Mouse (Mus musculus): Measurements from ENCODE around the gene Gm44965. TPM values are rescaled to one million over a fixed set of nuclear protein-coding genes. Genes with fewer than 3 reads are reported as not detected.

Gm44965 gene
- total and polyA plus RNA-seq, 2 experiments from 2014 or later, result 0.75 TPM; not detected in 1

GRCm38 (mm10) chr6:48553819-48554218 is 39.9 kb upstream of the Gm44965 start:
- peak overlapping the region; percentile 65 for H3K9ac ChIP-seq (replicated peaks; ENCODE audit: low read length, poor library complexity, severe bottlenecking)
- peak overlapping the region; percentile 98 for H3K27ac ChIP-seq (ENCODE audit: low read depth, low read length)
- WGBS, result 69% methylated on average over 4 of the region's 4 CpGs
- no peak for TF ChIP-seq CTCF (IDR thresholded peaks at IDR 0.05)
- peak overlapping the region; percentile 53 for H3K4me3 ChIP-seq (ENCODE audit: low read depth, low read length)
- H3K27me3 ChIP-seq (ENCODE audit: insufficient read depth, low read length), result no peaks in the 10 kb centered on the region
- DNase-seq (ENCODE audit: low spot score) (no peak), ATAC-seq (ENCODE audit: low FRiP score) (peak; percentile 45; the same call in 1 of the 2 replicates)
- H3K9me3 ChIP-seq (ENCODE audit: low read length), result no peaks in the 10 kb centered on the region
- peak overlapping the region; percentile 75 for H3K4me2 ChIP-seq (ENCODE audit: low read depth, low read length, poor library complexity, severe bottlenecking)
- H3K4me1 ChIP-seq (ENCODE audit: insufficient read depth, low read length), result peaks cover 11% of the 10 kb centered on the region; the same call in 1 of the 2 replicates
- peaks cover 8% of the 10 kb centered on the region; the same call in 1 of the 2 replicates for H3K36me3 ChIP-seq (ENCODE audit: insufficient read depth, low read length)

- Histone ChIP-seq H3K4me2 (ENCODE audit: low read depth, low read length, poor library complexity, severe bottlenecking) (peak within 1 kb of the TSS; percentile 75), H3K4me3 (ENCODE audit: low read depth, low read length) (peak within 1 kb of the TSS; percentile 53), H3K9me3 (ENCODE audit: low read length) (no peaks in the 10 kb centered on the region), H3K27me3 (ENCODE audit: insufficient read depth, low read length) (no peaks in the 10 kb centered on the region), H3K36me3 (ENCODE audit: insufficient read depth, low read length) (peaks cover 10% of the 10 kb centered on the region; the same call in 1 of the 2 replicates), H3K27ac (ENCODE audit: low read depth, low read length) (peak within 1 kb of the TSS; percentile 98), H3K4me1 (ENCODE audit: insufficient read depth, low read length) (peaks cover 11% of the 10 kb centered on the region; the same call in 1 of the 2 replicates), H3K9ac (replicated peaks; ENCODE audit: low read length, poor library complexity, severe bottlenecking) (peak within 1 kb of the TSS; percentile 65)
- WGBS, result under 1% methylated on average over 39 of the region's 39 CpGs
- DNase-seq (ENCODE audit: low spot score) (peak; percentile 98), ATAC-seq (ENCODE audit: low FRiP score) (peak; percentile 93)
- TF ChIP-seq CTCF (IDR thresholded peaks at IDR 0.05), result no peak; the same call in 1 of the 2 replicates
These were observed 39.2 kb upstream of the Gm44965 start, which contains the start of gene Lrrc61 for GRCm38 (mm10) chr6:48554280-48555103. Lrrc61 (plus strand) TSS chr6:48554796.

- H3K9me3 ChIP-seq (ENCODE audit: low read length), result no peaks in the 10 kb centered on the region
- peak overlapping the region; percentile 53 for H3K4me3 ChIP-seq (ENCODE audit: low read depth, low read length)
- H3K27ac ChIP-seq (ENCODE audit: low read depth, low read length), result peak overlapping the region; percentile 98
- H3K9ac ChIP-seq (replicated peaks; ENCODE audit: low read length, poor library complexity, severe bottlenecking), result peak overlapping the region; percentile 65
- H3K36me3 ChIP-seq (ENCODE audit: insufficient read depth, low read length), result peaks cover 11% of the 10 kb centered on the region; the same call in 1 of the 2 replicates
- DNase-seq (ENCODE audit: low spot score) (peak; percentile 95), ATAC-seq (ENCODE audit: low FRiP score) (peak; percentile 85)
- peak overlapping the region; percentile 75 for H3K4me2 ChIP-seq (ENCODE audit: low read depth, low read length, poor library complexity, severe bottlenecking)
- TF ChIP-seq CTCF (IDR thresholded peaks at IDR 0.05), result no peak
- no peaks in the 10 kb centered on the region for H3K27me3 ChIP-seq (ENCODE audit: insufficient read depth, low read length)
- H3K4me1 ChIP-seq (ENCODE audit: insufficient read depth, low read length), result peaks cover 11% of the 10 kb centered on the region; the same call in 1 of the 2 replicates
- WGBS, result 26% methylated on average over 13 of the region's 14 CpGs
These were observed 38.4 kb upstream of the Gm44965 start for GRCm38 (mm10) chr6:48555104-48555890.

- no peak for ATAC-seq (ENCODE audit: low FRiP score)
- Histone ChIP-seq H3K9ac (replicated peaks; ENCODE audit: low read length, poor library complexity, severe bottlenecking) (no peak overlapping the region), H3K27ac (ENCODE audit: low read depth, low read length) (no peak overlapping the region), H3K36me3 (ENCODE audit: insufficient read depth, low read length) (peaks cover 14% of the 10 kb centered on the region; the same call in 1 of the 2 replicates), H3K4me1 (ENCODE audit: insufficient read depth, low read length) (peaks cover 11% of the 10 kb centered on the region; the same call in 1 of the 2 replicates), H3K4me2 (ENCODE audit: low read depth, low read length, poor library complexity, severe bottlenecking) (peak overlapping the region; percentile 75; the same call in 1 of the 2 replicates), H3K27me3 (ENCODE audit: insufficient read depth, low read length) (no peaks in the 10 kb centered on the region), H3K4me3 (ENCODE audit: low read depth, low read length) (no peak overlapping the region), H3K9me3 (ENCODE audit: low read length) (no peaks in the 10 kb centered on the region)
- no peak for TF ChIP-seq CTCF (IDR thresholded peaks at IDR 0.05)
- WGBS, result 93% methylated on average over 3 of the region's 3 CpGs
- DNase-seq (ENCODE audit: low spot score), result no peak
These were observed 37.8 kb upstream of the Gm44965 start for GRCm38 (mm10) chr6:48555956-48556355.

- WGBS, result 91% methylated on average over 4 of the region's 4 CpGs
- H3K27me3 ChIP-seq (ENCODE audit: insufficient read depth, low read length), result no peaks in the 10 kb centered on the region
- TF ChIP-seq CTCF (IDR thresholded peaks at IDR 0.05), result no peak
These were observed 27.9 kb upstream of the Gm44965 start for GRCm38 (mm10) chr6:48565693-48566310.

More at GRCm38 (mm10) chr6:48565693-48566310, 27.9 kb upstream of the Gm44965 start:
- Histone ChIP-seq H3K9ac (replicated peaks; ENCODE audit: low read length, poor library complexity, severe bottlenecking) (no peak overlapping the region), H3K9me3 (ENCODE audit: low read length) (no peaks in the 10 kb centered on the region), H3K4me1 (ENCODE audit: insufficient read depth, low read length) (no peaks in the 10 kb centered on the region), H3K4me3 (ENCODE audit: low read depth, low read length) (no peak overlapping the region), H3K27ac (ENCODE audit: low read depth, low read length) (no peak overlapping the region), H3K4me2 (ENCODE audit: low read depth, low read length, poor library complexity, severe bottlenecking) (no peak overlapping the region), H3K36me3 (ENCODE audit: insufficient read depth, low read length) (peaks cover 24% of the 10 kb centered on the region)
- no peak for ATAC-seq (ENCODE audit: low FRiP score)
- DNase-seq (ENCODE audit: low spot score), result no peak
